Mouse (Mus musculus) hindlimb bud, embryonic 11.5 days (tissue): ENCODE measurements around the gene Ltbp3.
"Not testable (repeated sequence)": the region's sequence is repeated elsewhere in the genome, so short reads cannot be mapped to it uniquely, and the experiment has no call there.

Experiments
- DNase-seq: peaks from one replicate; pipeline ENCODE4 v3.0.0-alpha.2; 2012; ENCODE audit warnings: low read depth, low spot score; ENCODE audit errors: extremely low spot score

Gene Ltbp3

DNA sequence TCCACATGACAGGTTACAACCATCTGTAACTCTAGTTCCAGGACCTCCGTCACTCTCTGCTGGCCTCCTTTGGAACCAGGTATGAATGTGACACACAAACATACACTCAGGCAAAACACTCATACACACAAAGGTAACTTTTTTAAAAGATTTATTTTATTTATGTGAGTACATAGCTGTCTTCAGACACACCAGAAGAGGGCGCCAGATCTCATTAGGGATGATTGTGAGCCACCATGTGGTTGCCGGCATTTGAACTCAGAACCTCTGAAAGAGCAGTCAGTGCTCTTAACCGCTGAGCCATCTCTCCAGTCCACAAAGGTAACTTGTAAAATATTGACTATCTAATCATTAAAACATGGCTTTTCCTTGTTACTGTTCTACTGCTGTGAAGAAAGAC is 50.6 kb downstream of the Ltbp3 start:
- DNase-seq: no peak

- no peak for DNase-seq
Measured at GRCm38 (mm10) chr19:5793116-5793515, 52.4 kb downstream of the Ltbp3 start.

DNA sequence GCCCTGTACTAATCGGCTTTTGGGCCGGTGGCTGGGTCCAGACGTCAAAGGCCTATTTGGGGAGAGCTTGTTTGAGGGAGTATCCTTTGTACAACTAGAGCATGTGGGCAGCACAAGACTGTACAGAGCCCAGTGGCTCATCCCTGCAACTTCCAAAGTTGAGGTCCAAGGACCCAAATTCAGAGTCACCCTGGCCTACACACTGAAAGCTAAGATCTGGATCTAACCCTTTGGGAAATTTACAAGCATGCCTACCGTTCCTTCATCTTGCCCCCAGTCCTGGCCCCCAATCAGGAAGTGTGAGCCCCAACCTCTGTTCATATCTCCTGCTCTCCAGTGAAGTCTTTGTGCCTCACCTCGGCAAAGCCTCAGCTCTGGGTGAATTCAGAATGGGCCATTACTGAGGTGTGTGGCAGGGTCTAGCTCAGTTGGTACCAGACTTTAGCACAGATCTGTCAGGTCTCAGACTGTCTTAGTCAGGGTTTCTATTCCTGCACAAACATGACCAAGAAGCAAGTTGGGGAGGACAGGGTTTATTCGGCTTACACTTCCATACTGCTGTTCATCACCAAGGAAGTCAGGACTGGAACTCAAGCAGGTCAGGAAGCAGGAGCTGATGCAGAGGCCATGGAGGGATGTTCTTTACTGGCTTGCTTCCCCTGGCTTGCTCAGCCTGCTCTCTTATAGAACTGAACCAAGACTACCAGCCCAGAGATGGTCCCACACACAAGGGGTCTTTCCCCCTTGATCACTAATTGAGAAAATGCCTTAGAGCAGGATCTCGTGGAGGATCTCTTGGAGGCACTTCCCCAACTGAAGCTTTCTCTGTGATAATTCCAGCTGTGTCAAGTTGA is 53.4 kb downstream of the Ltbp3 start:
- DNase-seq: not testable (repeated sequence)

GRCm38 (mm10) chr19:5794771-5795576 is 54.3 kb downstream of the Ltbp3 start:
- DNase-seq: no peak

- DNase-seq: no peak
Measured at GRCm38 (mm10) chr19:5795668-5796572, 55.2 kb downstream of the Ltbp3 start.

DNA sequence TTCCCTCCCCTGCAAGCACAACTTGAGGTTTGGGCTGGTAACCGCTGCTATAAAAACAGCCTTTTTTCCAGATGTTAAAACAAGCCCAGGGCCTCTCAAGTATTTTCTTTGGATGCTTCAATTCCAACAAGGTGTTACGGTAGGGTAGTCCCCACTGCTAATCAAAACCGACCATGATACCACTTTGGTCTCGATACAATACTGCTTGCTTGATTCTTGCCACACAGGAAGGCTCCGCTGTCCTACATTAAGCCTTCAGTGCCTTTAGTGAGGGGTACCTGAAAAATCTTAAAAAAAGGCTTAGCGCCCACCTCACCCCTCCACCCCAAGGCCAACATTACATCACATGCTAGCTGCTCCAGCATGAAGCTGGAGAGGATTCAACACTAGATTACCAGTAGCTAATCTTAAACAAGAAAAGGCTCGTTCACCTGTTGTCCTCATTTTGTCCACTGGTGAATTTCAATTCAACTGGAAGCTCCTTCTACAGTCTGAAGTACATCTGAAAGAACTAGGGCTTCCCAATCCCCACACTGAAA is 55.9 kb downstream of the Ltbp3 start:
- no peak for DNase-seq

GRCm38 (mm10) chr19:5797381-5798111 is 56.8 kb downstream of the Ltbp3 start:
- DNase-seq: no peak

- DNase-seq: no peak
Measured at GRCm38 (mm10) chr19:5798700-5799479, 58.2 kb downstream of the Ltbp3 start.

DNA sequence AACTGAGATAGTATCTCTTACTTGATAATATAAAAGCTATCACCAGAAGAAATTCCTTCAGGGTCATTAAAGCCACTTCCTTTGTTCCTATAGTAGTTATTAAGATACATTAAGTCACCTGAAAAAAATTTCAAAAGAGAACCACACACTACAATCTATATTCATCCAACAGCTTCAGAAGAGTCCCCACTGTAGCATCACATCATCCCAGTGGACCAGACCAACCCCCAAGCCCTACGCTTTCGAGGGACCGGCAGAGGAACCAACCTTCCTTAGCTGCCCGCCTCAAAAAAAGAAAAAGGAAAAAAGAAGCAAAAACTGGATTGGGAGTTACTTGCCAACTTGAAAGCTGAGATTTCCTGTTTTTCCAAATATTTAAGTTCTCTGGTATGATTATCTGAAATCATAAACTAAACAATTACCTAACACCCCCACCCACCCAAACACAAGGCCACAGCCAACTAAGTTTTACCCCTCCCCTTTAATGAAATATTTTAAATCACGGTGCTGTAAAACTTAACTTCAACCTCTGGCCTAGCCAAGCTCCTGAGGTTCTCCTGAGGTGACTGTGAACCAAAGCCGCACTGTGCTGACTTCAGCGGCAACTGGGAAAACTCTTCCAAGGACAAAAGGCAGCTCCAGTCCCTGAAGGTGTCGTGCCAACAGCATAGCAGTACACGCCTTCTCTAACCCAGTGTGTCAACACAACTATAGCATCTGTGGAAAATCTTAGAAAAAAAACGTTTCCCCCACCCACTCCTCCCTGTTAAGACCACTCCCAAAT is 59.1 kb downstream of the Ltbp3 start:
- no peak for DNase-seq

DNA sequence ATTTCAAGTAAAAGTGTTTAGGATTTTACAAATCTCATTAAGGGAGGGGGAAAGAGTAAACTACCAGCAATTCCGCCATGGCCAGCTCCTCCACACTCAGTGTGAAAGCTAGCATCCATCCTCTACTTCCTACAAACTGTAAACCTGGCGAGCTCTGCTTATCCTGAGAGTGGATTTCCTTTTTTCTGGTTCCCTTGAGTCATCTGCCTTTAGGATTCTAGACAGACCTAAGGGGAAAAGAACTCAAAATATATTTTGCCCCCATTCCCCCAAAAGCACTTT is 59.6 kb downstream of the Ltbp3 start:
- no peak for DNase-seq

GRCm38 (mm10) chr19:5800632-5801431 is 60.1 kb downstream of the Ltbp3 start:
- no peak for DNase-seq

DNA sequence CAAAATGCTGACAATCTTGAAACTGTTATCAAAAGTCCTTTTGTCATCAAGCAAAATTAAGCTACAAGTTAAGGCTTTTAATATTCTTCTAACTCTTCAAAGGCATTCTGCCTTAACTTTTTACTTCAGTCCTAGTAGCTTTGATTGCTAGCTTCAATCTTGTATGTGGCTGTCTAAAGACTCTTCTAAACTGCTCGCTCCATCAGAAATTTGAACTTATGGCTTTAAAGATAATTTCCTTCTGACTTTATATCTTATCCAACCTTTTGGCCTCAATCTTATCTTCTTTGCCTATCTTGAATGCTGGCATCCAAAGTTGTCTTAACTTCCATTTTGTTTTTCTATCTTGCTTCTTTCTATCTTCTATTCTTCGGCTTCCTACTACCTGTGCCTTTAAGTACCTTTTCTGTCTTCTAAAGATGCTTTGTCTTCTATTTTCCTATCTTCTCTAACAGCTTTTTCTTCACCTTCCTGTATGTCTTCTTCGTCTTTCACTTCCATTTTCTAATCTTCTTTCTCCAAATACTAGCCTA is 60.8 kb downstream of the Ltbp3 start:
- no peak for DNase-seq

DNA sequence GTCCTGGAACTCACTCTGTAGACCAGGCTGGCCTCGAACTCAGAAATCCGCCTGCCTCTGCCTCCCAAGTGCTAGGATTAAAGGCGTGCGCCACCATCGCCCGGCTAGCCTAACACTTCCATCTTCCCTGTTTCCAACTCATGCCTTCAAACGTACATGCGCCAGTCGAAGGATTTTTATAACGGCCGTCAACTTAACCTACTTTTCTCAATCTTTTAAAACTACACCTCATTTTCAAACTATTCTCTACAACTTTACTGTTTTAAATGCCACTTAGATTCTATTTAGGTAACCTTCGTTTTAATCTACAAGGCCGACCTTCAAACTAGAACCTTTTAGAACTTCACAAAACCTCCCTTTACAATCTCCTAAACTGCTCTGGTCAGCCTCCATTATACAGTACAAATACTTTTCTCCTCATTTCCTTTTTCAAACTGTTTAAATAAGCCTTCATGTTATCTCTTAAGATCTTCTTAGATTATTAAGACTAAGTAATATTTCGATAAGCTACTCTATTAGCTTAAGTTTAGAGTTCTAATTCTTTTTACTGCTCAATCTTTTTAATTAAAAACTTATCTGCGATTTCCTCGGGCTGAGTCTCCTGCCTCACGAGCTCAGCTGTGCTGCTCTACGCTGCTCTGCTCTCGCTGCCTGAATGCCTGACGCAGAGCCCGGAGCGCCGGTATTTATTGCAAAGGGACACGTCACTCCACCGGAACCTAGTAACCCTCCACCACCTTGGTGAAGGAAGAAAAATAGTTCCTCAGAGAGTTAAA is 61.5 kb downstream of the Ltbp3 start:
- DNase-seq: no peak

GRCm38 (mm10) chr19:5802787-5803040 is 62.0 kb downstream of the Ltbp3 start:
- DNase-seq: no peak

DNA sequence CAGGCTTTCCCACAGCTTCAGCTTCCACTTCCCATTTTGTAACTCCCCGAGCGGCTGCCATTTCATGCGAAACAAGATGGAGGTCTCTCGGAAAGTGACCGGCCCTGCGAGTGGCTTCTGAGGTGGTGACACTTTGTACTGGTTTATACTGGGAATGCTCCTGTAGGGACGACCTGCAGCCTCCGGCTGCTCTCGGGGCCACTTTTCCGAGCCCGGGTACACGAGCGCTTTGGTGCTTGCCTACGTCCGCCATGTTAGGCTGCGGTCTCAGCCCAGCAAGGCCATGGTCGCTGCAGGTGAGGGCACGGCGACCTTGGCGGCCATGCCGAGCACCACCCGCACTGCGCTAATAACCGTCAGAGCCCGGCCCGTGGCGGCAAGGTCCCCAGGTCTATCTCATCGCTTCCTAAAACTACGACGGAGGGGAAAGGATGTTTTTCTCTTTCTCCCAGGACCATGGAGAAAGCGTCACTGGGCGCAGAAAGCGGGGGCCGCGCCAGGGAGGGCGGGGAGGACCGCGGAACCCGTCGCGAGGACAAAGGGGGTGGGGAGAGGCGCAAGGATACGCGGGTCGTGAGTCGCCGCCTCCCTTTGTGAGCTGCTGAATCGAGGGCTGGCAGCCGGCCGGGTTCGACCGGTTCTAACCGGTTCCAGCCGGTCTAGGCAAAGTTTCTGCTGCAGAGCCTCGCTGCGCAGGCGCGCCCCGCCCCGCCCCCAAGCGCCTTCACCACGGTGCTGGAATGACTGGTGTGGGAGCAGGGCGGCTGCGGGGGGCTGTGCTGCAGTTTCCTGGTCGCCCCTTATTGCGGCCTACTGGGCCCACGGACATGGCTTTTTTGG is 62.6 kb downstream of the Ltbp3 start:
- no peak for DNase-seq

GRCm38 (mm10) chr19:5803881-5804279 is 63.2 kb downstream of the Ltbp3 start:
- DNase-seq: no peak
